Mouse (Mus musculus) cerebellum, postnatal 25 days (tissue): ENCODE data around the gene Pstpip1.

Experiments
- DNase-seq, 2 experiments: peaks; one replicate each; pipeline ENCODE4 v3.0.0; 2021; ENCODE audit warnings: mixed read lengths in 2 of 2

Gene Pstpip1

GRCm38 (mm10) chr9:56106274-56107072 is 16.7 kb downstream of the Pstpip1 start:
- no peak for DNase-seq

DNA sequence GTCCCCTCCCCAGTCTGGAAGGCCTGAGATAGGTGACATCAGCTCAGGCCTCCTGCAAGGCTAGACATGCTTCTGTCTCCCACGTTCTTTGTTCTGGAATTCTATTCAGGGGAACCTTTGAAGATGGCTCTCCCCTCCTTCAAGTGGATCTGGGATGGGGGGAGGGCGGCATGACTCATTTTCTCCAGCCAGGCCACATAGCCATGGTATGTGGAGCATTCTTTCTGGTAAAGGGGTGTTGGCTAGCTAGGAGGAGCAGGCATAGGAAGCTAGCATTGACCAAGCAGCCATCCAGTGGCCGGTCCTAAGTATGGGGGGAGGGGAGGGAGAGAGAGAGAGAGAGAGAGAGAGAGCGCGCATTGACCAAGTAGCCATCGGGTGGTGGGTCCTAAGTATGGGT is 17.8 kb downstream of the Pstpip1 start:
- no peak for DNase-seq

GRCm38 (mm10) chr9:56108174-56108573 is 18.4 kb downstream of the Pstpip1 start:
- DNase-seq = no peak

GRCm38 (mm10) chr9:56118091-56118490 is 28.3 kb downstream of the Pstpip1 start:
- DNase-seq = no peak

- peak; percentile 71 to 81 for DNase-seq
Measured at GRCm38 (mm10) chr9:56118582-56118981, 28.8 kb downstream of the Pstpip1 start.

DNA sequence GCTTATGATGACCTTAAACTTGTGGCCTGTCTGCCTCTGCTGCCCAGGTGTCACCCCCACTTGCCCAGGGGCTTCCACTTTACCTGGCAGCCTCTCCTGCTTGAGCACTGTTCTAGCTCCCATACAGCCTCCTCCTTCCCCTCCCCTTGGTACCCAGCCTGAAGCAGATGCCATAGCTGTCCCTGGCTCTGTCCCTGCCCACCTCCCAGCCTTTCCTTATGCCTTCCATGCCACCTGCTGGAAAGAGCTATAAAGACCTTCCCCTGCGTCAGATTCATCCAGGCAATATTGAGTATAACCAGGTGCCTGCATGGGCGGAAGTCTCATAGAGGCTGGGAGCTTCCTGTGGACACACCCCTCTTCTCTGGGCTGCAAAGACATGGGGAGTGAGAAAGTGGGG is 29.9 kb downstream of the Pstpip1 start:
- no peak for DNase-seq

DNA sequence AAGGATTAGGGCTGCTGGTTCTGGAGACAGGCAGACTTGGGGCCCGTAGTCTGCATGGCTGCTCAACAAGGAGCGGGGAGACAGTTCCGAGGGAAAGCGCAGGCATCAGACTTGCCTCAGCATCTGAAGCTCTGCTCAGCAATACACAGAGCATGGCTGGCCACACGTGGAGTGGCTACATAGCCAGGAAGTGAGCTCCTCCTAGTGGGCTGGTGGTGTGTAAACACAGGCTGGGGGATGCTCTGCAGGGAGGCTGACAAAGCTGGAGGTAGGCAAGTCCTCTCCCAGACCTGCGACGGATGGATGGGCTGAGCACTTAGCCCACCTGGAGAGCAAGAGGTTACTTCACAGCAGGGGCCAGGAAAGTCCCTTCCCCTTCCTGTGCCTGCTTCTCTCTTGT is 31.3 kb downstream of the Pstpip1 start:
- DNase-seq = peak; percentile 36 to 62

GRCm38 (mm10) chr9:56122973-56123372 is 33.2 kb downstream of the Pstpip1 start:
- no peak for DNase-seq

DNA sequence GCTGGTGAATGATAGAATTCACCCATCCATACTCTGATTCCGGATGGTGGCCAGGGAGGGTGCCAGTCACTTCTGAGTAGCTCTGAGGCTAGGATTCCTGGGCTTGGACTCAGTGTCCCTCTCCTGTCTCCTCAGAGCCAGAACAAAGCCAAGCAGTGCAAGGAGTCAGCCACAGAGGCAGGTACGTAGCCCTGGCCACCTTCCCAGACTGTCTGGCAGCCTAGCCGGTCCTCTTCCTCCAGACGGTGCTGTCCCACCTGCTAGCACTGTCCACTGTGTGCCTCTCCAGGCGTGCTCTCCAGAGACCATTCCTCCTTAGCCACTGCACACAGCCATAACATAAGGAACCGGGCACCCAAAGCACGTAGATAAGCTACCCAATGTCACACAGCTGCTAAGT is 33.9 kb downstream of the Pstpip1 start:
- DNase-seq = peak; percentile 74 to 81

GRCm38 (mm10) chr9:56124561-56124960 is 34.8 kb downstream of the Pstpip1 start:
- no peak for DNase-seq

- peak; percentile 64 to 69 for DNase-seq
Measured at GRCm38 (mm10) chr9:56126453-56127173, 36.9 kb downstream of the Pstpip1 start.

DNA sequence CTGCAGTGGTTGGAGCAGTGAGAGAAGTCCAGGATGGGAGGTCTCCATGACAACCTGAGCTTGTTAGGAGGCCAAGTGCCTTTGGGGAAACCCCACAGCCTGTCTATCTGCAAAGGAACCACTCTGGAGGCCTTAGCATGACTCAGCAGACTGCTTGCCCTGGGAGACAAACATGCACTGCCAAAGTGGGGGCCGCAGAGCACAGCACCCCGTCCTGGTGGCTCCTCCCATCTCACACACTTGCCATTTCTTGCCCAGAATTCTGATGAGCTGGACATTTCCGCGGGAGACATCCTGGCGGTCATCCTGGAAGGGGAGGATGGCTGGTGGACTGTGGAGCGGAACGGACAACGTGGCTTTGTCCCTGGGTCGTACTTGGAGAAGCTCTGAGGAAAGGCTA is 38.6 kb downstream of the Pstpip1 start:
- DNase-seq = no peak

GRCm38 (mm10) chr9:56129951-56130350 is 40.2 kb downstream of the Pstpip1 start:
- no peak for DNase-seq

- no peak for DNase-seq
Measured at GRCm38 (mm10) chr9:56130536-56130935, 40.8 kb downstream of the Pstpip1 start.

GRCm38 (mm10) chr9:56131813-56132525 is 42.2 kb downstream of the Pstpip1 start:
- no peak for DNase-seq

DNA sequence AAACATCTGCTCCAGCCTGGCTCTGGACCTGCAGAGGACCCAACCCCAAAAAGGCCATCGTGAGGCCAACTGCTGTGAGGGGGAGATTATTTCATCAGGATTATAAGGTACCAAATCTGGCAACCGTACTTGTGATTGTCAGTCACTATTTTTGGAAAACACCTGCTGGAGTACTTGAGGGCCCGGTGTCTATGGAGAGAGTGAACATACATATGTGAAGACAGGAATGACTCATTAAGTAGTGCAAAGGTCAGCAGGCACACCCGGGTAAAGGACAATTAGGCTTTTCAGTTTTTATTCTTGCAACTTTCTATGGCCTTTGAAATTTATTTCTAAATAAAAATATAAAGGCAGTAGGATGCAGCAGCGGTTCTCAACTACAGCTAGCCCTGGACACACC is 44.2 kb downstream of the Pstpip1 start:
- no peak for DNase-seq

GRCm38 (mm10) chr9:56134614-56135013 is 44.9 kb downstream of the Pstpip1 start:
- DNase-seq = no peak

DNA sequence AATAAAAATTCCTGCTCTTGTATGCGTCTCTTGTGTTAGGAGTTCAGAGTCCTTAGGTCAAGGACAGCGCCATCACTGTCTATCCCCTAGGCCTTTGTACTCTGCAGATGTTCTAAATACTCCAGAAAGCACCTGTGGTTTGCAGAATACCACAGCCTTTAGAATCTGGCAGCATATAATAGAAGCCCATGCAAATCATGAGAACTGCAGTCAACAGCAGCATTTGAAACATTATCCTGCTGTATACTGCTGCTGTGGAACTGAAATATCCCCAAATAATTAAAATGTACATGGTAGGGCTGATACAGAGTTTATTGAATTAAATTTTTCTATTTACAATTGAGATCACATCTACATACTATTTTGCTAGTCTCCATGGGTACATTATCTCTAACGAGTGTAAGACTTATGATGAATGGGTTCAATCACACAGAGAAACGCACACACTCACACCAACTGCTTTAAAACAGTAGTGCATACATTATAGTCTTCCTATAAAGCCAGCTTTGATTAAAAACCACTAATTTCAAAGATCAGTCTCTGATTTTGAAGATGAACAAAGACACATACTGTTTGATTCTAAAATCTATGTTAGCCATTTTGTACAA is 45.9 kb downstream of the Pstpip1 start:
- DNase-seq = no peak

- DNase-seq = no peak
Measured at GRCm38 (mm10) chr9:56141776-56142175, 52.0 kb downstream of the Pstpip1 start.

DNA sequence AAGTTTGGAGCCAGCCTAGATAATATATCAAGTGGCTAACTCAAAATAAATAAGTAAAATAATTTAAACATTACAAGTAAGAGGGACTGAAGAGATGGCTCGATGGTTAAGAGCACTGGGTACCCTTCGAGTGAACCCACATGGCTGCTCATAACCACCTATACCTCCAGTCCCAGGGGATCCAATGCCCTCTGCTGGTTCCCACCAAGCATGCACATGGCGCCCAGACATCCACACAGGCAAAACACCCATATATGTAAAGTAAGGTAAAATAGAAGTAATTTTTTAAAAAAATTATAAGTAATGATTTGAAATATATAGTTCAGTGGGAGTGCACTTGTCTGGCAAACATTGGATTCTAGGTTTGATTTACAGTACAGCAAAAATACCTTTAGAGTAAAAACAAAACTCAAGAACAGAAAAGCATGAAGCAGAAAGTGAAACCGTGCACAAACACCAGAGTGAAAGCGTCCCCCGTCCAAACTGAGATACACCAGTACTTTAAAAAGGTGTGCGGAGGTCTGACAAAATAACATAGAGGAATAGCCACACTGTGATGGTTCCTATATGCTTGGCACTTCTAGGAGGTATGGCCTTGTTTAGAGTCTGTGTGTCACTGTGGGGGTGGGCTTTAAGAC is 54.7 kb downstream of the Pstpip1 start:
- DNase-seq = no peak

GRCm38 (mm10) chr9:56146326-56146923 is 56.7 kb downstream of the Pstpip1 start:
- no peak for DNase-seq
